Mouse (Mus musculus): ENCODE results near the gene Pim1. TPM values are rescaled to one million over a fixed set of nuclear protein-coding genes. Genes with fewer than 3 reads are reported as not detected.
A peak's percentile ranks its signal among the peaks of the same experiment; 100 is the strongest.
"Not testable (repeated sequence)": the region's sequence is repeated elsewhere in the genome, so short reads cannot be mapped to it uniquely, and the experiment has no call there.

Pim1 gene
- total RNA-seq, 2 experiments from 2014 or later: 18.8 to 25.4 TPM

DNA sequence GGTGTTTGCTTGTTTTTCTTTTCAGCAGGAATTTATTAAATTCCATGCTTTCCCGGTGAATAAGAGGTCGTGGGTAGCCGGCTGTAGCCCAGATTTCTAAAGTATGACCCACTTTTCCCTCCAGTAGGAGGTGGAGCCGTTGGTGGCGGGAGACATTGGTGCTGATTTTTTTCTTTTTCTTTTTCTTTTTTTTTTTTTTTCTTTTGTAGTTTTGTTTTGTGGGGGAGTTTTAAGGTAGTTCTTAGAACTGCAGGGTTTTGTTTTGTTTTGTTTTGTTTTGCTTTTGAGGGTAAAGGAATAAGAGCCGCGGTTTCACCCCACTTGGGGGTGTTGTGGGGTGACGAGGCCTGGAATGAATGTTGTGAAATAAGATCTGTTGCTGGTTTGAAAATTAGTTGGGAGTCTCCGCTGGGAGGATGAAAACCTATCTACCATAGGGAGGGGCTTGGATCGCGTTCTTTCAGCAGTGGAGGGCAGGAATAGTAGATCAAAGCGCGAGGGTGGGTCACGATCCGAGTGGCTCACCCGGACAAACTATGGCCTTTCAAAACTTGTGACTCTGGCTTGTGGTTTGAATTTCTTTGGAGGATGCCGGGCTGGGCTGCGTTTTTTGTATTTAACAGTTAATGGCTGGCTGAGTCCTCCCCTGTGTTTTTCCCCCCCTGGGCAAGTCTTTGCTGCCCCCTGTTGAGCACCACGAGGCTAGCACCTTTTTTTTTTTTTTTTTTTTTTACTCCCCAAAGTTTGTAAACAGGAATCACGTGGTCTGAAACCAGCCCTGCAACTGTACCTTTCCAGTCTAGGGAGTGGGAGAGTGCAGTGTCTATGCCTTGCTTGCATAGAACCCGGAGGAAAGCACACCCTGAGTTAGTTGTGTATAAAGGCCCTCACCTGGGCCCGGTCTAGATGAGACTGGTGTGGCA is 2.0 kb downstream of the Pim1 start:
- peak; percentile 80 for DNase-seq (ENCODE audit: low spot score)

DNA sequence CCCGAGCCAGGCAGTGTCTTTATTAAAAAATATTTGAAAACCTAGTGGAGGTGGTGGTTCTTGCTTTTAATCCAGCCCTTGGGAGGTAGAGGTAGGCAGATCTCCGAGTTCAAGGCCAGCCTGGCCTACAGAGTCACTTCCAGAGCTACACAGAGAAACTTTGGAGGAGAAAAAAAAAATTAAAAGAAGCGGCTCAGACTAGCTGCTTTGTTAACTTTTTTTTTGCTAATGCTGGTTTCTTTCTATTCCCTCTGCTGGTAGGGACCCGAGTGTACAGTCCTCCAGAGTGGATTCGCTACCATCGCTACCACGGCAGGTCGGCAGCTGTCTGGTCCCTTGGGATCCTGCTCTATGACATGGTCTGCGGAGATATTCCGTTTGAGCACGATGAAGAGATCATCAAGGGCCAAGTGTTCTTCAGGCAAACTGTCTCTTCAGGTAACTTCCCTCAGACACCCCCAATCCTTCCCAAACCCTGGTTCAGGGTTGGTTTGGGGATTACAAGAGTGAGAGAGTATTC is 3.0 kb downstream of the Pim1 start:
- DNase-seq (ENCODE audit: low spot score): no peak

DNA sequence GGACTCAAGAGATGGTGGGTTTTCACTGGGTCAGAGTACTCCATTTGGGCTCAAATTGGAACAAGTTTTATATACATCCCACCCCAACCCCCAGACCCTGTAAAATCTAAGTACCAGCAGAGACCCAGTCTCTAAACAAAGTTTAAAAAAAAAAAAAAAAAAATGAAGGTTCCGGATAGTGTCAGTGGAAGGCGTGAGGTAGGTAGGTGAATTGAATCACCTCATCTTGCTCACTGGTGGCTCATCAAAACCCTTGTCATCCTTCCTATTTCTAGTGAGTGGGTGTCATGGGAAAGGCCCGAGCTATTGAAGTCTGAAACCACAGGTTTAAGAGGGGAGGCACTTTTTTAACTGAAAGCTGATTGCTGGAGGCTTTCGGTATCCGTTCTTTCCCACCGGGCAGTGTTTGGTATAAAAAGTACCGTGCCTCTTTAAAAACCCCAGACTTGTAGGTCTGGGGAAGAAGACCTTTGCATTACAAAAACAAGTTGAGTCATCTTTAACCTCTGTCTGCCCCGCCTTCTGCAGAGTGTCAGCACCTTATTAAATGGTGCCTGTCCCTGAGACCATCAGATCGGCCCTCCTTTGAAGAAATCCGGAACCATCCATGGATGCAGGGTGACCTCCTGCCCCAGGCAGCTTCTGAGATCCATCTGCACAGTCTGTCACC is 3.6 kb downstream of the Pim1 start:
- DNase-seq (ENCODE audit: low spot score): no peak

DNA sequence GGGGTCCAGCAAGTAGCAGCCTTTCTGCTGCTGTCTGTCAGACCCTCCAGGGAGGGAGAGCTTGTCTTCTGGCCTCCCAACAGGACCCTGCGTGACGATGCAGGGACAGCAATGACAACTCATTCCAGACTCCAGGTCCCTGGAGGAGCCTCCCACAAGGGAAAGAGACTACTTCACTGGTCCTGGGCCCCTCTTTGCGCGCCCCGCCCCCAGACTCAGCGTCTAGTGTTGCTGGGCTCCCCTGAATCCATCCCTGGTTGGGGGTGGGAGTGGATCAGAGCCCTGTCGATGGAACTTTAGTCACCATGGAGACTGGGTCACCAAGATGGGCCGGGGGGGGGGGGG is 4.2 kb downstream of the Pim1 start:
- no peak for DNase-seq (ENCODE audit: low spot score)

DNA sequence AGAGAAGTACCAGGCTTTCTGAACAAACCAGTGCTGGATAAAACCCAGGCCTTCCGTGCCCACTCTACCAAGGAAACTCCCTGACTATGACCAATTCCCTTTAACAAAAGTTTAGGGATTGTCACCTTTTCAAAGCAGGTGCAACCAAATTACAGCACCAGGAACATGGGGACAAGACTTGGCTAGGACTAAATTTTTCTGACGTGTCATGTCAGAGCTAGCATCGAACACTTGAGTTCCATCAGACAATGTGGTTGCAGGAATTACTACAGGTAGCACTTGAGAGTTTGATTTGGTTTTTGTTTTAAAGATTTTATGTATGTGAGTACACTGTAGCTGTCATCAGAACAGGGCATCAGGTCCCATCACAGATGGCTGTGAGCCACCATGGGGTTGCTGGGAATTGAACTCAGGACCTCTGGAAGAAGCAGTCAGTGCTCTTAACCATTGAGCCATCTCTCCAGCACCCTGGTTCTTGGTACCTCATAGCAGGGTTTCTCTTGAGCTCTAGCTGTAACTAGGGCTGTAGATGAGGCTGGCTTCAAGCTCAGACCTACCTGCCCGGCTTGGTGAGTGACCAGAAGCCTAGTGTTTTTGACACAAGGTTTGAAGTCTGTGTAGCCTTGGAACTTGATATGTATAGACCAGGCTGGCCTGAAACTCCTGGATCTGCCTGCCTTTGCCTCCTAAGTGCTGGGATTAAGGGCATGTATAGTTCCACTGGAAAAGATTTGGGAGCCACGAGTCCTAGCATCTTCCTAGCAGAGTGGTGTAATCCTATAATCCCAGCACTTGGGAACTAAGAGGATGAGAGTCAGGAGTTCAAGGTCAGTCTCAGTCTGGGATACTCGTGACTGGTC is 5.9 kb downstream of the Pim1 start:
- no peak for DNase-seq (ENCODE audit: low spot score)

DNA sequence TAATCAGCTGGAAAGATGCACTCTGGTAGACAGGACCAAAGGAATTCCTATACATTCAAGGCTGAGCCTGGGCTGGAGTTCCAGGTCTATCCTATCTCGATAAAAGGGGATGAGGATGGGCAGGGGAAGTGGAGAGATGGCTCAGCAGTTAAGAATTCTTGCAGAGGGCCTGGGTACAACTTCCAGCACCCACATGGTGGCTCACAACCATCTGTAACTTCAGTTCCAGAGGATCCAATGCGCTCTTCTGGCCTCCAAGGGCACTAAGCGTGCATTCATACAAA is 6.5 kb downstream of the Pim1 start:
- no peak for DNase-seq (ENCODE audit: low spot score)

DNA sequence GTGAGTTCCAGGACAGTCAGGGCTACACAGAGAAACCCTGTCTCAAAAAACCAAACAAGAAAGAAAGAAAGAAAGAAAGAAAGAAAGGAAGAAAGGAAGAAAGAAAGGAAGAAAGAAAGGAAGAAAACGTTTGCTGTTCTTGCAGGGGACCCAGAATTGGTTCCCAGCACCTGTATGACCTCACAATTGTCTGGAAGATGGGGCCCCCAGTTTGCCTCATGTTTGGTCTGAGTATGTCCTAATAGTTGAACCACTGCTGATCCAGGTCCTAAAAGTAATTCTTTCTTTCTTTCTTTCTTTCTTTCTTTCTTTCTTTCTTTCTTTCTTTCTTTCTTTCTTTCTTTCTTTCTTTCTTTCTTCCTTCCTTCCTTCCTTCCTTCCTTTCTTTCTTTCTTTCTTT is 6.9 kb downstream of the Pim1 start:
- DNase-seq (ENCODE audit: low spot score): not testable (repeated sequence)

DNA sequence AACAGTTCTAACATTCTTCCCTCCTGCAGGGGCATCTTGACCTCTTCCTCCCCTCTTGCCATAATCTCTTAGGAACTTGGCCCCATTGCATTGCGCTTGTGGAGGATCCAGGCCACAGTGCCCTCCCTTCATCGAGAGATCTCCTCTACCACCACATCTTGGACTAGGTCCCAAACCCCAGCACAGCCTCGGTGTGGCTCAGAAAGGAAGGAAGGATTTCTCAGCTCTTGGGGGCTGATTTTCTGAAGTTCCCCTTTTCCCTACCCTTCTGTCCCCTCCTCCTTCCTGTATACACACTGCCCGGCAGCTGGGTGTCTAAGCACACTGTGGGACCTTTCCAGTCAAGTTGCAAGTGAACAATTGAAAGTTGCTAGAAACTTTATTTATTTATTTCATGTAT is 7.5 kb downstream of the Pim1 start:
- DNase-seq (ENCODE audit: low spot score): peak; percentile 32

DNA sequence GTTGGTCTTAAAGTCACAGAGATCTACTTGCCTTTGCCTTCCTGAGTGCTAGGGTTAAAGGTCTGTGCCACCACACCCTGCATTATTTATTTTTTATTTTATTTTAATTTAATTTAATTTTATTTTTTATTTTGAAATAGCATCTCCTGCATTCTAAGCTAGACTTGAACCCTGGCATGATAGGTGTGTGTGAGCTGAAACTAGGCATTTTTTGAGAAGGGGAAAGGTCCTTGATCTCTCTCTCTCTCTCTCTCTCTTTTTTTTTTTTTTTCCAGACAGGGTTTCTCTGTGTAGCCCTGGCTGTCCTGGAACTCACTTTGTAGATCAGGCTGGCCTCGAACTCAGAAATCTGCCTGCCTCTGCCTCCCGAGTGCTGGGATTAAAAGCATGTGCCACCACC is 8.4 kb downstream of the Pim1 start:
- DNase-seq (ENCODE audit: low spot score): not testable (repeated sequence)

DNA sequence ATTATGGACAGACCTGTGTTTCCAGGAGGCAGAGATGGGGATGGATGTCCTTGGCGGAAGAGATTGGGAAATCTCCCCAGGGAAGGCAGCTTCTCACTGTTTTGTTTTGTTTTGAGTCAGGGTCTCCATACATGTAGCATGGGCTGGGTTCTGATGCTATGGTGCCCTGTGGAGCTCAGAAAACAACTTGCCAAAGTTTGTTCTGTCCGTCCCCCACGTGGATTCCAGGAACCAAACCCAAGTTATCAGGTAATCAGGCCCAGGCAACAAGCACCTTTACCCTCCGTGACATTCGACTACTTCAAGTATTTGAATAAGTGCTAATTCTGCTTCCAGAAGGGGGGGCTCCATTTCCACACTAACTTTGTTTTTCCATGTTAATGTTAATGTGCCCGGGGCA is 9.0 kb downstream of the Pim1 start:
- no peak for DNase-seq (ENCODE audit: low spot score)

DNA sequence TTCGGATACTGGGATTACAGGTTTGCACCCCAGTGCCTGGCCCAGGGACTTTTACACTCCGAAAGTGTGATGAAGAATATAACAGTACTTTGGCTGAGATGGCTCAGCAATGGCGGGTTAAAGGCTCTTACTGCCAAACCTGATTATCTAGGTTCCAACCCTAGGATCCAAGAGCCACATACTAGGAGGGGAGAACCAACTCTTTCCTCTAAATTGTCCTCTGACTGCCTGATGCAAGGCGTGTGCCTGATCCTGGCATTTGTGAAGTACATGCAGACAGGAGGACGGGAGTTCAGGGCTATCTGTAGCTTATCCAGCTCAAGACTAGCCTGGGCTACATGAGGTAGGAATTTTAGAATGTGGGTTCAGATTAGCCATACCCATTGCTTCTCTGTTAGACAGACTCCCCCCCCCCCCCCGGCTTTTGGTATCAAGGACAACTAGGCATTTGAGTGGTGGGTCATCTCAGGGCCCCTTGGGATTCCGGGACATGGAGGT is 9.7 kb downstream of the Pim1 start:
- DNase-seq (ENCODE audit: low spot score): no peak

DNA sequence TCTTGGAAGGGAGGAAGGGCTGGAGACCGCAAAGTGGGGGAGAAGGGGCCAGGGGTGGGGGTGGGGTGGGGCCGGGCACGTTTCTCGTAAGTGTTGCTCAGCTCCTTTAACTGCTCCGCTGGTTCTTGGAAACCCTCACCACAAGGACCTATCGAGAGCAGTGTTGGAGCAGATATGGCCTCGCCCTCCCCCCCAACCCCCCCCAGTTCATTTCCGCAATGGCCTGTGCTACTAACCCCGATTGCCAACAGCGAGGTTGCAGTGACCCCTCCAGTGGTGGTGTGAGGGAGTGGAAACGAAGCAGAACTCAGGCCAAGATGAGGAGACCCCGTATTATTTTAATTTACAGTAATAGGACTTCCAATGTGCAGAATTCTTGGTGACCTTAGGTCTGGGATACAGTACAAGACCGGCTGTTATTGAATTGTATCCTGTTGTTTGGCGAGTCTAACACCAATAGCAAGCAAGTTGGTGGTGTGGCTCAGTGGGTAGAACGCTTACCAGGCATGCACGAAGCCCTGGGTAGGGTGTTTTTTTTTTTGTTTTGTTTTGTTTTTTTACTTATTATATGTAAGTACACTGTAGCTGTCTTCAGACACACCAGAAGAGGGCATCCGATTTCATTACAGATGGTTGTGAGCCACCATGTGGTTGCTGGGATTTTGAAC is 10.4 kb downstream of the Pim1 start:
- DNase-seq (ENCODE audit: low spot score): no peak

DNA sequence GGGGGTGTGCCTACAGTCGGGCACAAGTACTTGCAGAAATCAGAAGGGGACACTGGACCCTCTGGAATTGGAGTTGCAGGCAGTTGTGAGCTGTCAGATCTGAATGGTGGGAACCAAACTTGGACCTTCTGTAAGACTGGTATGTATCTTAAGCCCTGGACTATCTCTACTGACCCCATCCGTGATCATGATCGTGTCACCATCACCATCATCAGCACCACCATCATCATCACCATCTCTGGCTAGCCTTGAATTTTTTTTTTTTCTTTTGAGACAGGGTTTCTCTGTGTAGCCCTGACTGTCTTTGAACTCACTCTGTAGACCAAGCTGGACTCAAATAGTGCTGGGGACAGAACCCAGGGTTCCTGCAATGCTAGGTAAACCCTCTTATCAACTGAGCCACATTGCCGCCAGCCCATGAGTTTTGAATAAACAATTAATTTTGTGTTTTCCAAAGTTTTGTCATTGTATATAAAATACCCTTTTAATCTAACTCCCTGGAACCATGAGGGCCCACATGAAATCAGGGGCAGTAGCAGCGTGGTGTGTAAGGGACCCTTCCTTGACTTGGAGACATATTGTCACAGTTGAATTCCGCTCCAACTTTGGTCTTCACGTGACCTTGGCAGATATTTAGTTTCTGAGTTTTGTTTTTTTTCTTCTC is 11.6 kb downstream of the Pim1 start:
- no peak for DNase-seq (ENCODE audit: low spot score)

DNA sequence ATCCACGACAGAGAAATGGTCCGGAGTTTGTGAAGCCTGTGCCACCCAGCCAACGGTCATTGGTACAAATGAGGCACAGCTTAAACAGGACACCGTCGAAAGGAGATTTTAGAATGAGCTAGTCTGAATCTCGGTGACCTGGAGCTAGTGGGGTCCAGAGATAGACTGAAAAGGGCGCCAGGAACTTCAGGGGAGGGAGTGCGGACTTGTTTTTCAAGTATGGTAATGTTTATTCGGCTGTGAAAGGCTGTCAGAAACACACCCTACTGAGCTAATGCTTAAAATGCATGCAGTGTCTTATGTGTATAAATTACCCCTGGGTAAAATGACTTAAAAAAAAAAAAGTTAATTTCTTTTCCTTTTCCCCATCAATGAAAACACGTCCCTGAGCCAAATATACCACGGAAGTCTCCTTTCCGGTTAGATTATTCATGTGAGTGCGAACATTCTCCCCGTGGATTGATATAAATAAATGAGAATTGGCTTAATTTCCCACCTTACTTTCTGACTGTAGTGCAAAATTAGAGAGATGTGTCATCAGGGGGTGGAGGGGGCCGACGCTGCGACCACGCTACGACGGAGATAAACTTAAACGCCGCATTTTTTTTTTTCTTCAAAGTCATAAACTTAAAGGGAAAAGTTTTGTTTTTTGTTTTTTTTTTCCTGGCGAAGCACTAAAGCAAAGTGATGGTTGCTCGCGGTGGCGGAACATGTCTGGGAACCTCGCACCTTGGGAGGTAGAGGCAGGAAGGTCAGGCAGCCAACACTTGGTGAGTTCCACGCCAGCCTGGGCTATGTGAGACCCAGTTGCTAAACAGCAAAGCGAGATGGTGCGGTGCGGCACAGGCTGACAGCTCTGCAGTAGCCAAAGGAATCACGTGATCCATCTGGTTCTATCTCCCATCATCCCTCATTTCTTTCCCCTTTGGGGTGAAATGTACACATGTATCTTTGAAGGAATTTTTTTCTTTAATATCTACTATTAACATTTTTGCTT is 12.4 kb downstream of the Pim1 start:
- DNase-seq (ENCODE audit: low spot score): no peak

DNA sequence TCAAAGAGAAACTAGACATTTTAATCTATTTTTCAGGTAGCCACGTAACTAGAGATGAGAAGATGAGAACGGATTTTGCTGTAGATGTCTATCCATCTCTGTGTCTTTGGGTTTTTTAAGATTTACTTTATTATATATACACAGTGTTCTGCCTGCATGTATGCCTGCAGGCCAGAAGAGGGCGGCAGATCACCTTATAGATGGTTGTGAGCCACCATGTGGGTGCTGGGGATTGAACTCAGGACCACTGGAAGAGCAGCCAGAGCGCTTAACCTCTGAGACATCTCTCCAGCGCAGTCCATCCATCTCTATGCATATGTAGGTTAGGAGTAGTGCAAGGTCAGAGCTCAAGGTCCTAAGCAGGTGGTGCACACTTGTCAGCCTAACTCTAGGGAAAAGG is 13.1 kb downstream of the Pim1 start:
- no peak for DNase-seq (ENCODE audit: low spot score)

DNA sequence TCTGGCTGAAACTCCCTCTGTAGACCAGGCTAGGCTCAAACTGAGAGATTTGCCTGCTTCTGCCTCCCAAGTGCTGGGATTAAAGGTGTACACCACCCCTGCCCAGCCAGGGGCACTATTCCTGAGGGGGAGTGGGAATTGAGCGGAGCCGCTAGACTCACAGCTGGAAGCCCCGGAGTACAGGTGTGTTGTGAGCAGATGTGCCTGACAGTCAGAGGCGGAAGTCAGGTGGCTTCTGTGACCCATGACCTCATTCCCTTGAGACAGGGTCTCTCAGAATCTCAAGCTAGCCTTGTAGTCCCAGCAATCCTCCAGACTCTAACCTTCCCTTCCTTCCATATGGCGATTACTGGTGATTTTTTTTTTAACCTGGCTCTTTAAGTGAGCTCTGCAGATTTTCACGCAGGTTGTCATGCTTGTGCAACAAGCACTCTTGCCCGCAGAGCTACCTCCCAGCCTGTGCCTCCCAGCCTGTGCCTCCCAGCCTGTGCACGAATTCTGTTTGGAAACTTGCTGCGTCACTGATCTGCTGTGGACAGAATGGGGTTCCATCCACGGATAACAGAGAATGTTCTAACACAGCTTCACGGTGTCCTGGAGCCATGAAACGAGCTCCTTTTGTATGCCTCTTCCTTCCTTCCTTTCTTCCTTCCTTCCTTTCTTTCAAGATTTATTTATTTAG is 18.5 kb downstream of the Pim1 start:
- no peak for DNase-seq (ENCODE audit: low spot score)

DNA sequence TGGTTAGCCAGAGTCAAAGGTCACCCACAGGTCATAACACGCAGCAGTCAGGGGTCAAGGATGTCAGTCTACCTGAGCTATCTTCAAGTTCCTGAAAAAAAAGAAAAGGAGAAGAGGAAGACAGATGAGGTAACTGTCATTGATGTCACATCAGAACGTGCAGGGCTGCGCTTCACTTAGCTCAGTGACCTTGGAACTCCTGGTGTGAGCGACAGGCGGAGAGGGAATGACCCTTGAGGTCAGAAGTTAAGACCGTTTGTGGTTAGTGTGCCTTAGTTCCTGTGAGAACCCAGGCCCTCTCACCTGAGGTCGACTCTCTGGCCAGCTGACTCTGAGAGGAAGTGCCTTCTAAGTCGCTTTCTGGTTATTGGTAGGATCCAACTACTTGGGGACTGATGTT is 20.1 kb downstream of the Pim1 start:
- no peak for DNase-seq (ENCODE audit: low spot score)

DNA sequence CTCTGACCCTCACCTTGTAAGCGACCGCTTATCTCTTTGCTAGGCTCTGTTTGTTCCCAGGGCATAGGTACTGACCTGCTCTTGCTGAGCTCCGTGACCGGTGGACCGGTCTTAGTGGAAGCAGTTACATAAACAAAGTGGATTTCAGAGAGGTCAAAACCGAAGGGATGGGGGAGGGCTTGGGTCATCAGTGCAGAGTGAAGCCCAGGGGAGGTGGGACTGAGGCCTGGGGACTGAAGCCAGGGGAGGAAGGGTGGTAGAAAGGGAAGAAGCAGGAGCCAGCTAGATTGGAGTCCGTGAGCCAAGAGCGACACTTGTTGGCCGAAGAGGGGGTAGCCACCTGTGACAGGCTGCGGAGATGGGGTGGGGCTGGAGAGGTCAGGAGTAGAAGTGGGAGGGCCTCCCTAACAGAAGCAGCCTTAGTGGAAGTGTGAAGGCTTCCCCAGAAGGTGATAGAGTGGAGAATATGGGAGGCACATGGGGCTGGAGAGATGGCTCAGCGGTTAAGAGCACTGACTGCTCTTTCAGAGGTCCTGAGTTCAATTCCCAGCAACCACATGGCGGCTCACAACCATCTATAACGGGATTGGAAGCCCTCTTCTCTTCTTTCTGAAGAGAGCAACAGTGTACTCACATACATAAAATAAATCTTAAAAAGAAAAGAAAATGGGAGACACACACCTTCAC is 22.6 kb downstream of the Pim1 start:
- peak; percentile 55 for DNase-seq (ENCODE audit: low spot score)
